20 mouse cellular contexts compared by ENCODE assay signal in genomic region chr10:79821731-79822130, GRCm38 (mm10). TPM values are rescaled to one million over a fixed set of nuclear protein-coding genes. Genes with fewer than 3 reads are reported as not detected.
DNase-seq lines count a peak whose midpoint lies in the region; ATAC-seq and TF ChIP-seq lines count a peak whose summit lies in the region.
"Had no signal": no experiment of that assay in that cellular context is flagged by ENCODE, and none has a peak within 500 bp of the region (broad histone marks: within the 10 kb centered on the region; RNA-seq: fewer than 3 reads in every experiment).

No protein-coding gene starts in this region.

- peaks cover 2% of the 10 kb centered on the region; the same call in 1 of the 2 replicates for H3K27me3 ChIP-seq in heart, embryonic 11.5 days (ENCODE audit: control insufficient read depth, insufficient read depth, low read length)
- H3K27me3 ChIP-seq in heart, adult 2 months (ENCODE audit: control insufficient read depth, insufficient read depth, low read length): no peaks in the 10 kb centered on the region
- H3K27me3 ChIP-seq in lung, embryonic 14.5 days (ENCODE audit: insufficient read depth, low read length): no peaks in the 10 kb centered on the region
- no peaks in the 10 kb centered on the region for H3K27me3 ChIP-seq in embryonic facial prominence, embryonic 13.5 days
- H3K27me3 ChIP-seq in stomach, embryonic 14.5 days (ENCODE audit: control insufficient read depth, insufficient read depth, low read length): no peaks in the 10 kb centered on the region
- H3K27me3 ChIP-seq: limb, embryonic 13.5 days had no signal

- 83% methylated on average over 12 of the region's 12 CpGs for WGBS in heart, embryonic 11.5 days (ENCODE audit: insufficient replicate concordance)
- 84% methylated on average over 12 of the region's 12 CpGs for WGBS in heart, adult 2 months
- 88% methylated on average over 12 of the region's 12 CpGs for WGBS in lung, embryonic 14.5 days
- WGBS in embryonic facial prominence, embryonic 13.5 days: 87% methylated on average over 12 of the region's 12 CpGs
- 83% methylated on average over 12 of the region's 12 CpGs for WGBS in stomach, embryonic 14.5 days

- no peak overlapping the region for H3K4me3 ChIP-seq in heart, embryonic 11.5 days (ENCODE audit: low read depth, low read length)
- no peak overlapping the region for H3K4me3 ChIP-seq in heart, adult 2 months
- no peak overlapping the region for H3K4me3 ChIP-seq in lung, embryonic 14.5 days (ENCODE audit: low read depth, low read length)
- H3K4me3 ChIP-seq in embryonic facial prominence, embryonic 13.5 days: no peak overlapping the region
- H3K4me3 ChIP-seq in stomach, embryonic 14.5 days (ENCODE audit: low read depth, low read length): peak overlapping the region; percentile 5; the same call in 1 of the 2 replicates
- H3K4me3 ChIP-seq: limb, embryonic 13.5 days; myocyte had no signal

- TF ChIP-seq CTCF in heart, adult 2 months (IDR thresholded peaks at IDR 0.05): no peak
- TF ChIP-seq CTCF in lung, embryonic 14.5 days (IDR thresholded peaks at IDR 0.05; ENCODE audit: low read depth): no peak

- H3K4me1 ChIP-seq in heart, embryonic 11.5 days (ENCODE audit: control insufficient read depth, insufficient read depth, low read length): peaks cover 17% of the 10 kb centered on the region
- H3K4me1 ChIP-seq in heart, adult 2 months (ENCODE audit: control insufficient read depth, insufficient read depth, low read length): peaks cover 5% of the 10 kb centered on the region
- no peaks in the 10 kb centered on the region for H3K4me1 ChIP-seq in lung, embryonic 14.5 days (ENCODE audit: insufficient read depth)
- peaks cover 23% of the 10 kb centered on the region for H3K4me1 ChIP-seq in embryonic facial prominence, embryonic 13.5 days
- H3K4me1 ChIP-seq in stomach, embryonic 14.5 days (ENCODE audit: control insufficient read depth, insufficient read depth, low read length): peaks cover 7% of the 10 kb centered on the region

- H3K36me3 ChIP-seq in heart, embryonic 11.5 days (ENCODE audit: control insufficient read depth, insufficient read depth, low read length): 0 out of 2 replicates have a peak, but pooled peaks cover under 1% of the 10 kb centered on the region
- H3K36me3 ChIP-seq in heart, adult 2 months (ENCODE audit: control insufficient read depth, insufficient read depth, low read length): no peaks in the 10 kb centered on the region
- H3K36me3 ChIP-seq in lung, embryonic 14.5 days (ENCODE audit: insufficient read depth): peaks cover 33% of the 10 kb centered on the region
- H3K36me3 ChIP-seq in embryonic facial prominence, embryonic 13.5 days: peaks cover 31% of the 10 kb centered on the region
- no peaks in the 10 kb centered on the region; the same call in 1 of the 2 replicates for H3K36me3 ChIP-seq in stomach, embryonic 14.5 days (ENCODE audit: control insufficient read depth, insufficient read depth, low read length)
- H3K36me3 ChIP-seq: G1E had no signal

- no peak for ATAC-seq in heart, embryonic 11.5 days (replicated peaks; ENCODE audit: insufficient number of reproducible peaks, low FRiP score, low TSS enrichment)
- ATAC-seq in lung, embryonic 14.5 days (ENCODE audit: insufficient read depth): no peak
- ATAC-seq in embryonic facial prominence, embryonic 13.5 days (ENCODE audit: insufficient number of reproducible peaks, insufficient read depth, low FRiP score, low TSS enrichment, low read depth): no peak
- no peak for ATAC-seq in stomach, embryonic 14.5 days (ENCODE audit: insufficient number of reproducible peaks, insufficient read depth, low FRiP score, low read depth)

- no peak for DNase-seq in heart, adult 2 months
- no peak for DNase-seq in lung, embryonic 14.5 days
- no peak for DNase-seq in lung, postnatal 4 days
- no peak for DNase-seq in retina, postnatal 1 day
- DNase-seq: adrenal gland, adult 8-10 months; cerebellum, adult 8-10 months; heart, postnatal 4 days; layer of hippocampus, postnatal 36 days; right cerebral cortex, postnatal 25 days; thymus, postnatal 36 days had no signal

- H3K9me3 ChIP-seq in heart, embryonic 11.5 days (replicated peaks; ENCODE audit: control insufficient read depth, low read length): no peaks in the 10 kb centered on the region
- H3K9me3 ChIP-seq in lung, embryonic 14.5 days (ENCODE audit: low read depth, low read length): no peaks in the 10 kb centered on the region
- H3K9me3 ChIP-seq in embryonic facial prominence, embryonic 13.5 days: no peaks in the 10 kb centered on the region
- H3K9me3 ChIP-seq in stomach, embryonic 14.5 days (ENCODE audit: control insufficient read depth, low read depth, low read length): no peaks in the 10 kb centered on the region
- H3K9me3 ChIP-seq: G1E; heart, embryonic 10.5 days; limb, embryonic 13.5 days had no signal

- no peak for TF ChIP-seq POLR2A in heart, adult 2 months (IDR thresholded peaks at IDR 0.05; ENCODE audit: insufficient read depth, low read depth, low read length)

- no peak overlapping the region for H3K27ac ChIP-seq in heart, embryonic 11.5 days (ENCODE audit: low read depth, low read length)
- no peak overlapping the region for H3K27ac ChIP-seq in heart, adult 2 months
- H3K27ac ChIP-seq in lung, embryonic 14.5 days (ENCODE audit: low read depth): 0 out of 2 replicates have a peak overlapping the region, but pooled peaks have one; percentile 36
- peak overlapping the region; percentile 68 for H3K27ac ChIP-seq in embryonic facial prominence, embryonic 13.5 days
- peak overlapping the region; percentile 79 for H3K27ac ChIP-seq in stomach, embryonic 14.5 days (ENCODE audit: low read length)
- H3K27ac ChIP-seq: limb, embryonic 13.5 days had no signal

- no peak for TF ChIP-seq EP300 in heart, adult 2 months (IDR thresholded peaks at IDR 0.05; ENCODE audit: insufficient read depth, low read depth, low read length)

- H3K79me2 ChIP-seq in heart, adult 2 months (replicated peaks; ENCODE audit: control insufficient read depth, insufficient read depth, low read length): no peaks in the 10 kb centered on the region

- 0 out of 2 replicates have a peak overlapping the region, but pooled peaks have one; percentile 43 for H3K9ac ChIP-seq in heart, embryonic 11.5 days (ENCODE audit: low read depth, low read length)
- H3K9ac ChIP-seq in heart, adult 2 months (ENCODE audit: low read depth, low read length): no peak overlapping the region
- H3K9ac ChIP-seq in lung, embryonic 14.5 days: no peak overlapping the region
- H3K9ac ChIP-seq in embryonic facial prominence, embryonic 13.5 days: peak overlapping the region; percentile 61; the same call in 1 of the 2 replicates
- H3K9ac ChIP-seq in stomach, embryonic 14.5 days (replicated peaks; ENCODE audit: low read depth, low read length): 0 out of 2 replicates have a peak overlapping the region, but pooled peaks have one; percentile 18

- intact Hi-C loops in heart, adult 2 months (cut with DNase I): no loop called here

- H3K4me2 ChIP-seq in heart, embryonic 11.5 days: no peak overlapping the region
- peak overlapping the region; percentile 47; the same call in 1 of the 2 replicates for H3K4me2 ChIP-seq in lung, embryonic 14.5 days
- H3K4me2 ChIP-seq in embryonic facial prominence, embryonic 13.5 days: 0 out of 2 replicates have a peak overlapping the region, but pooled peaks have one; percentile 46
- H3K4me2 ChIP-seq in stomach, embryonic 14.5 days (replicated peaks; ENCODE audit: low read depth, low read length): peak overlapping the region; percentile 34

RNA-seq across cellular contexts. Expression of gene Misp, which starts 0.9 kb away (rescaled TPM):
- 0.63 and 0.89 TPM in 2 replicates for polyA plus RNA-seq in heart, embryonic 11.5 days (2014; fragmentation: Nextera tagmentation; extraction: Ambion mirVana)
- under 1 TPM; 0.50 to 0.52 TPM for total RNA-seq in heart, adult 2 months (2021)
- 0.26 and 0.82 TPM in 2 replicates for polyA plus RNA-seq in heart, adult 2 months (2012; rRNA removed)
- polyA plus RNA-seq in lung, embryonic 14.5 days (2014; fragmentation: Nextera tagmentation; extraction: Ambion mirVana): 5.0 and 6.1 TPM in 2 replicates
- polyA plus RNA-seq in embryonic facial prominence, embryonic 13.5 days (2015; fragmentation: Nextera tagmentation; extraction: Ambion mirVana): 2.5 and 5.2 TPM in 2 replicates
- polyA plus RNA-seq in stomach, embryonic 14.5 days (2014; fragmentation: Nextera tagmentation; extraction: Ambion mirVana): 27.6 and 33.1 TPM in 2 replicates
- total RNA-seq: megakaryocyte, adult 5-6 weeks had no signal
- polyA plus RNA-seq: C2C12, G1E had no signal

RNA-seq across cellular contexts. Expression of gene Palm, which starts 28.4 kb away (rescaled TPM):
- 66.6 and 70.1 TPM in 2 replicates for polyA plus RNA-seq in heart, embryonic 11.5 days (2014; fragmentation: Nextera tagmentation; extraction: Ambion mirVana)
- 10 to 100 TPM; 51.4 to 55.6 TPM for total RNA-seq in heart, adult 2 months (2021)
- 31.4 and 36.6 TPM in 2 replicates for polyA plus RNA-seq in heart, adult 2 months (2012; rRNA removed)
- 68.1 and 72.4 TPM in 2 replicates for polyA plus RNA-seq in lung, embryonic 14.5 days (2014; fragmentation: Nextera tagmentation; extraction: Ambion mirVana)
- polyA plus RNA-seq in embryonic facial prominence, embryonic 13.5 days (2015; fragmentation: Nextera tagmentation; extraction: Ambion mirVana): 105 and 112 TPM in 2 replicates
- 67.0 and 78.0 TPM in 2 replicates for polyA plus RNA-seq in stomach, embryonic 14.5 days (2014; fragmentation: Nextera tagmentation; extraction: Ambion mirVana)

RNA-seq across cellular contexts. Expression of gene Prss57, which starts 31.0 kb away (rescaled TPM):
- not detected in 2 replicates for polyA plus RNA-seq in heart, embryonic 11.5 days (2014; fragmentation: Nextera tagmentation; extraction: Ambion mirVana)
- total RNA-seq in heart, adult 2 months (2021): not detected
- polyA plus RNA-seq in heart, adult 2 months (2012; rRNA removed): 0.08 and 0.20 TPM in 2 replicates
- 0.11 TPM in 1 of 2 replicates, not detected in the other for polyA plus RNA-seq in lung, embryonic 14.5 days (2014; fragmentation: Nextera tagmentation; extraction: Ambion mirVana)
- polyA plus RNA-seq in embryonic facial prominence, embryonic 13.5 days (2015; fragmentation: Nextera tagmentation; extraction: Ambion mirVana): not detected in 2 replicates
- polyA plus RNA-seq in stomach, embryonic 14.5 days (2014; fragmentation: Nextera tagmentation; extraction: Ambion mirVana): not detected in 2 replicates
- total RNA-seq: gastrocnemius, adult 18-20 months; heart, postnatal 4 days had no signal
- polyA plus RNA-seq: C2C12; G1E; heart, embryonic 10.5 days had no signal

RNA-seq across cellular contexts. Expression of gene Ptbp1, which starts 32.5 kb away (rescaled TPM):
- polyA plus RNA-seq in heart, embryonic 11.5 days (2014; fragmentation: Nextera tagmentation; extraction: Ambion mirVana): 112 TPM in 2 replicates
- 10 to 100 TPM; 43.9 to 51.8 TPM for total RNA-seq in heart, adult 2 months (2021)
- polyA plus RNA-seq in heart, adult 2 months (2012; rRNA removed): 47.5 and 52.6 TPM in 2 replicates
- polyA plus RNA-seq in lung, embryonic 14.5 days (2014; fragmentation: Nextera tagmentation; extraction: Ambion mirVana): 355 and 366 TPM in 2 replicates
- 386 and 390 TPM in 2 replicates for polyA plus RNA-seq in embryonic facial prominence, embryonic 13.5 days (2015; fragmentation: Nextera tagmentation; extraction: Ambion mirVana)
- polyA plus RNA-seq in stomach, embryonic 14.5 days (2014; fragmentation: Nextera tagmentation; extraction: Ambion mirVana): 237 and 275 TPM in 2 replicates

RNA-seq across cellular contexts. Expression of gene Fstl3, which starts 44.7 kb away (rescaled TPM):
- polyA plus RNA-seq in heart, embryonic 11.5 days (2014; fragmentation: Nextera tagmentation; extraction: Ambion mirVana): 11.4 TPM in 2 replicates
- total RNA-seq in heart, adult 2 months (2021): 1 to 10 TPM; 3.8 to 4.7 TPM
- polyA plus RNA-seq in heart, adult 2 months (2012; rRNA removed): 9.7 and 11.9 TPM in 2 replicates
- 12.2 and 12.4 TPM in 2 replicates for polyA plus RNA-seq in lung, embryonic 14.5 days (2014; fragmentation: Nextera tagmentation; extraction: Ambion mirVana)
- 7.5 and 8.3 TPM in 2 replicates for polyA plus RNA-seq in embryonic facial prominence, embryonic 13.5 days (2015; fragmentation: Nextera tagmentation; extraction: Ambion mirVana)
- 8.7 and 9.0 TPM in 2 replicates for polyA plus RNA-seq in stomach, embryonic 14.5 days (2014; fragmentation: Nextera tagmentation; extraction: Ambion mirVana)

Comparison
In these comparisons a context has a peak if more than half of its experiments do, and no peak if none do; other contexts are left out.
1. H3K9ac ChIP-seq: peak in heart, embryonic 11.5 days (single experiment), embryonic facial prominence, embryonic 13.5 days (single experiment) and stomach, embryonic 14.5 days (single experiment); none in heart, adult 2 months (single experiment) and lung, embryonic 14.5 days (single experiment).
2. H3K27ac ChIP-seq: peak in lung, embryonic 14.5 days (single experiment), embryonic facial prominence, embryonic 13.5 days (single experiment) and stomach, embryonic 14.5 days (single experiment); none in heart, embryonic 11.5 days (single experiment) and heart, adult 2 months (single experiment).